Mouse (Mus musculus) spleen, postnatal 4 days (tissue): ENCODE results near the gene Tagln.

ENCODE experiments used
- DNase-seq, 2 experiments: peaks; one replicate each; pipeline ENCODE4 v3.0.0; 2022; ENCODE audit warnings: low spot score in 2 of 2

Tagln gene

GRCm38 (mm10) chr9:45907078-45907428 is 28.8 kb downstream of the Tagln start:
- DNase-seq: no peak

- peak; percentile 91 to 98 for DNase-seq
These were observed 29.3 kb downstream of the Tagln start, which contains the start of the genes Pcsk7 and Rnf214 for GRCm38 (mm10) chr9:45906355-45907077. Gene Pcsk7, plus strand, starts transcription at chr9:45906497. Gene Rnf214, minus strand, starts transcription at chr9:45906911.

GRCm38 (mm10) chr9:45905811-45906237 is 30.0 kb downstream of the Tagln start:
- peak; percentile 27 to 73 for DNase-seq

GRCm38 (mm10) chr9:45905196-45905595 is 30.7 kb downstream of the Tagln start:
- no peak for DNase-seq

GRCm38 (mm10) chr9:45893681-45894080 is 42.2 kb downstream of the Tagln start:
- DNase-seq: no peak
